Mouse (Mus musculus) retina, embryonic 14.5 days (tissue): ENCODE measurements around the gene Apoh.

Experiments
- DNase-seq: peaks from one replicate; pipeline ENCODE4 v3.0.0-alpha.2; 2015; ENCODE audit warnings: low spot score

Gene Apoh

GRCm38 (mm10) chr11:108342781-108343768 lies at the start of gene Apoh:
Apoh (plus strand) TSS chr11:108343354.
- DNase-seq, result peak; percentile 43

- DNase-seq, result no peak
Observed at GRCm38 (mm10) chr11:108293843-108294242, 49.3 kb upstream of the Apoh start.

GRCm38 (mm10) chr11:108294305-108294813 lies 48.8 kb upstream of the Apoh start:
- no peak for DNase-seq

GRCm38 (mm10) chr11:108295373-108295772 lies 47.8 kb upstream of the Apoh start:
- DNase-seq, result no peak

GRCm38 (mm10) chr11:108297956-108298355 lies 45.2 kb upstream of the Apoh start:
- peak; percentile 23 for DNase-seq

- no peak for DNase-seq
Observed at GRCm38 (mm10) chr11:108299913-108300312, 43.2 kb upstream of the Apoh start.

GRCm38 (mm10) chr11:108300443-108300842 lies 42.7 kb upstream of the Apoh start:
- DNase-seq, result no peak

- DNase-seq, result no peak
Observed at GRCm38 (mm10) chr11:108301036-108301435, 42.1 kb upstream of the Apoh start.

GRCm38 (mm10) chr11:108301796-108302490 lies 41.2 kb upstream of the Apoh start:
- no peak for DNase-seq

- DNase-seq, result no peak
Observed at GRCm38 (mm10) chr11:108303787-108304186, 39.4 kb upstream of the Apoh start.

- DNase-seq, result no peak
Observed at GRCm38 (mm10) chr11:108307258-108307657, 35.9 kb upstream of the Apoh start.

- DNase-seq, result no peak
Observed at GRCm38 (mm10) chr11:108308253-108308652, 34.9 kb upstream of the Apoh start.

- no peak for DNase-seq
Observed at GRCm38 (mm10) chr11:108309791-108310190, 33.4 kb upstream of the Apoh start.

GRCm38 (mm10) chr11:108311912-108312311 lies 31.2 kb upstream of the Apoh start:
- no peak for DNase-seq

- DNase-seq, result no peak
Observed at GRCm38 (mm10) chr11:108312516-108312915, 30.6 kb upstream of the Apoh start.

- DNase-seq, result no peak
Observed at GRCm38 (mm10) chr11:108315736-108316135, 27.4 kb upstream of the Apoh start.

GRCm38 (mm10) chr11:108317878-108318277 lies 25.3 kb upstream of the Apoh start:
- DNase-seq, result no peak

- DNase-seq, result no peak
Observed at GRCm38 (mm10) chr11:108319162-108319561, 24.0 kb upstream of the Apoh start.

- DNase-seq, result no peak
Observed at GRCm38 (mm10) chr11:108320561-108320960, 22.6 kb upstream of the Apoh start.

GRCm38 (mm10) chr11:108322156-108322555 lies 21.0 kb upstream of the Apoh start:
- DNase-seq, result no peak

GRCm38 (mm10) chr11:108325943-108326342 lies 17.2 kb upstream of the Apoh start:
- no peak for DNase-seq

GRCm38 (mm10) chr11:108330818-108331217 lies 12.3 kb upstream of the Apoh start:
- DNase-seq, result no peak

GRCm38 (mm10) chr11:108333006-108333405 lies 10.1 kb upstream of the Apoh start:
- no peak for DNase-seq
